Mouse (Mus musculus): ENCODE results near the gene Fbxl19.

GRCm38 (mm10) chr7:127769651-127770038 lies 25.3 kb downstream of the Fbxl19 start, which contains the start of gene Orai3:
- no peak for TF ChIP-seq EP300 (IDR thresholded peaks at IDR 0.05; ENCODE audit: insufficient read depth, low read depth, low read length)
- no peak for TF ChIP-seq CTCF (IDR thresholded peaks at IDR 0.05)
